Mouse (Mus musculus) myocyte (in vitro differentiated cells): ENCODE results near the gene Aldh3a1. TPM values are rescaled to one million over a fixed set of nuclear protein-coding genes. Genes with fewer than 3 reads are reported as not detected.

Experiments used
- H3K27me3 ChIP-seq: one replicate; pipeline ENCODE4 v1.6.1; 2011; ENCODE audit not compliant: control insufficient read depth, insufficient read depth, insufficient read length
- H3K36me3 ChIP-seq: one replicate; pipeline ENCODE4 v1.6.1; 2011; ENCODE audit not compliant: control insufficient read depth, insufficient read depth
- H3K4me2 ChIP-seq: one replicate; pipeline ENCODE4 v1.6.1; 2011; ENCODE audit warnings: low read depth, control low read depth
- H3K4me3 ChIP-seq: one replicate; pipeline ENCODE4 v1.5.1; 2011; ENCODE audit warnings: mild to moderate bottlenecking, control low read depth, moderate library complexity
- H3K79me2 ChIP-seq: one replicate; pipeline ENCODE4 v1.6.1; 2011; ENCODE audit not compliant: control insufficient read depth, insufficient read depth
- H3ac ChIP-seq: one replicate; pipeline ENCODE4 v1.6.1; 2011; ENCODE audit not compliant: control insufficient read depth, insufficient read length
- CEBPB ChIP-seq: IDR thresholded peaks from 2 replicates; pipeline ENCODE4 v1.6.1; 2011; ENCODE audit warnings: mild to moderate bottlenecking, moderate library complexity; ENCODE audit not compliant: poor library complexity, insufficient read depth, severe bottlenecking
- E2F4 ChIP-seq: IDR thresholded peaks from one replicate; pipeline ENCODE4 v1.6.1; 2011; ENCODE audit warnings: mild to moderate bottlenecking, control low read depth, moderate library complexity; ENCODE audit not compliant: insufficient read depth
- MAX ChIP-seq: IDR thresholded peaks from one replicate; pipeline ENCODE4 v1.6.1; 2011; ENCODE audit warnings: low read depth, mild to moderate bottlenecking, control low read depth
- MYOD1 ChIP-seq, 3 experiments: IDR thresholded peaks; one replicate each; pipeline ENCODE4 v1.6.1; 2011; ENCODE audit warnings: control low read depth in 2 of 3, low read depth in 2 of 3, mild to moderate bottlenecking in 2 of 3, moderate library complexity in 1 of 3; ENCODE audit not compliant: insufficient read length in 2 of 3, control insufficient read depth in 1 of 3
- MYOG ChIP-seq, 3 experiments: IDR thresholded peaks; one replicate each; pipeline ENCODE4 v1.6.1; 2011; ENCODE audit warnings: control low read depth in 2 of 3, low read depth in 2 of 3, mild to moderate bottlenecking in 2 of 3; ENCODE audit not compliant: insufficient read length in 2 of 3, control insufficient read depth in 1 of 3, insufficient read depth in 1 of 3
- POLR2A ChIP-seq: IDR thresholded peaks from one replicate; pipeline ENCODE4 v1.6.1; 2011; ENCODE audit warnings: low read depth, mild to moderate bottlenecking, control low read depth, moderate library complexity; ENCODE audit not compliant: insufficient read length
- POLR2AphosphoS2 ChIP-seq: IDR thresholded peaks from one replicate; pipeline ENCODE4 v1.6.1; 2011; ENCODE audit warnings: low read depth, control low read depth; ENCODE audit not compliant: insufficient read length
- REST ChIP-seq: IDR thresholded peaks from one replicate; pipeline ENCODE4 v1.6.1; 2011; ENCODE audit warnings: mild to moderate bottlenecking, control low read depth, moderate library complexity; ENCODE audit not compliant: insufficient read depth, insufficient read length
- SRF ChIP-seq: IDR thresholded peaks from one replicate; pipeline ENCODE4 v1.6.1; 2011; ENCODE audit warnings: low read depth; ENCODE audit not compliant: control insufficient read depth, insufficient read length
- TCF12 ChIP-seq: IDR thresholded peaks from one replicate; pipeline ENCODE4 v1.6.1; 2011; ENCODE audit warnings: mild to moderate bottlenecking, control low read depth; ENCODE audit not compliant: poor library complexity, insufficient read depth, severe bottlenecking
- TCF3 ChIP-seq: IDR thresholded peaks from one replicate; pipeline ENCODE4 v1.6.1; 2011; ENCODE audit warnings: low read depth, control low read depth; ENCODE audit not compliant: insufficient read length
- USF1 ChIP-seq: IDR thresholded peaks from one replicate; pipeline ENCODE4 v1.6.1; 2011; ENCODE audit warnings: low read depth, mild to moderate bottlenecking, control low read depth, moderate library complexity
- polyA plus RNA-seq: library from polyadenylated mRNA; unstranded; fragments of >200 nt; fragmentation: generic; extraction: Trizol; gene quantifications from one replicate; pipeline ENCODE4 v1.2.1, GENCODE M21; 2012; ENCODE audit warnings: missing spikeins

Gene Aldh3a1
- 4.2 TPM for polyA plus RNA-seq

DNA sequence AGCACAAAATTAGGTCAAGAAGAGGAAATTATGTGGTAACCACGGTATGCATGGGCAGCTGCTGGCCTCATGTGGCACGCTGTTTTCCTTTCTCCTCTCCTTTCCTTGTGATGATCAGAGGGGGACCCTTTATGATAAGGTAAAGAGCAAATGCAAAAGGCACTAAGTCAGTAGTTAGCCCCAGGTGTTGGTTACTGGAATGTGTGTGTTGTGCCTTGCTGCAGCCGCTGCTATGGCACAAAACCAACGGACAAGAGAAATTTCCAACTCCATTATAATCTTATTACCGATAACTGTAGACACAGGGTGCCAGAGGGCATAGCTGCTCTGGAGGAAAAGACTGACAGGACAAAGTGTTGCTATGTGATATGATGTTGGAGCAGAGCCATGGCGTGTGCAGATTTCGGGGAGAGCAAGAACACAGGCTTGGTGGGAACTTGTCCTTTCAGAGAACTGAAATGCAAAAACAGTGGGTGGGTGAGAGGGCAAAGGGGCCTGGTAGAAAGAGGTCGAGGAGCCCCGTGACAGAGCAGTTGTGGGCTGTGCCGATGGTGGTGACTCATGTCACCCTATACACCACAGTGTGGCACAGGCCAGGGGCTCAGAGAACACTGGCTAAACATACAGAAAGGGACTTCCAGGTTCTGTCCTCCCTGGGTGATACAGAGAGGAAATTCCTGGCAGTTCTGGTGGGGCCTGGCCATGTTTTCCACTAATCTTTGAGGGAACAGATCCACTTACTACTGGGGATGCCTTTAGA, at the start of gene Aldh3a1:
TSS of gene Aldh3a1 (plus strand) at position 51 of the 760 bp plus-strand sequence.
- no peaks in the 10 kb centered on the region for H3K27me3 ChIP-seq
- H3K36me3 ChIP-seq, result no peaks in the 10 kb centered on the region
- H3K4me3 ChIP-seq, result no peak within 1 kb of the TSS
- H3ac ChIP-seq, result no peak within 1 kb of the TSS
- no peak for TF ChIP-seq TCF3
- TF ChIP-seq SRF, result no peak
- peak in 2 of 3 experiments; percentile 31 to 42 for TF ChIP-seq MYOD1 (IDR thresholded peaks at IDR 0.05; ENCODE audit: control insufficient read depth in 1 of 3, insufficient read length in 2 of 3, low read depth in 2 of 3)
- no peak for TF ChIP-seq E2F4
- TF ChIP-seq TCF12, result no peak
- no peak for TF ChIP-seq POLR2A
- no peak for TF ChIP-seq CEBPB
- TF ChIP-seq POLR2AphosphoS2, result no peak
- TF ChIP-seq MYOG (IDR thresholded peaks at IDR 0.05; ENCODE audit: control insufficient read depth in 1 of 3, insufficient read depth in 1 of 3, insufficient read length in 2 of 3, low read depth in 2 of 3), result peak in 1 of 3 experiments; percentile 14
- no peak for TF ChIP-seq USF1
- no peak for TF ChIP-seq MAX
- TF ChIP-seq REST, result no peak
- no peaks in the 10 kb centered on the region for H3K79me2 ChIP-seq
- peak within 1 kb of the TSS; percentile 77 for H3K4me2 ChIP-seq

DNA sequence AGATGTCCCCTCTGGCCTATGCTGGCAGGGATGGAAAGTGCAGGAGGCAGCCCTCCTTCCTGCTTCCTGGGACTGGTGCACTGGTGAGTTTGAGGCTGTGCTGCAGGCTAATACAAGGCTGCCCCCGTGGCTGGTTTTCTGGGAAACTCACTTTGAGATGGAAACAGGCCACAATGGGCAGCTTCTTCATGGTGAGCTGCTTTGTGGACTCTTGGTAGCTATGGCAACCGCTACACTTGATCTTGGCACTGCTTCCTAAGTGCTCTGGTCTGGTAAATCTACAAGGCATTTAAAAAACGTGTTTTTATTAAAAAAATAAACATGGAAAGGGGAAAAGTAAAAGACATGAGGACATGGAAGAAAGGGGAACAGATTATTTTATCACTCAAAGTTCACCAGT, 49.2 kb upstream of the Aldh3a1 start:
- Histone ChIP-seq H3K4me2 (no peak overlapping the region), H3ac (no peak overlapping the region), H3K4me3 (no peak overlapping the region), H3K27me3 (no peaks in the 10 kb centered on the region), H3K79me2 (no peaks in the 10 kb centered on the region), H3K36me3 (peaks cover 72% of the 10 kb centered on the region)
- TF ChIP-seq TCF12 (no peak), TCF3 (no peak), REST (no peak), MAX (no peak), CEBPB (no peak), SRF (no peak), USF1 (no peak), MYOG (IDR thresholded peaks at IDR 0.05; ENCODE audit: control insufficient read depth in 1 of 3, insufficient read depth in 1 of 3, insufficient read length in 2 of 3, low read depth in 2 of 3) (no peak), POLR2AphosphoS2 (no peak), MYOD1 (IDR thresholded peaks at IDR 0.05; ENCODE audit: control insufficient read depth in 1 of 3, insufficient read length in 2 of 3, low read depth in 2 of 3) (no peak), E2F4 (no peak), POLR2A (no peak)

DNA sequence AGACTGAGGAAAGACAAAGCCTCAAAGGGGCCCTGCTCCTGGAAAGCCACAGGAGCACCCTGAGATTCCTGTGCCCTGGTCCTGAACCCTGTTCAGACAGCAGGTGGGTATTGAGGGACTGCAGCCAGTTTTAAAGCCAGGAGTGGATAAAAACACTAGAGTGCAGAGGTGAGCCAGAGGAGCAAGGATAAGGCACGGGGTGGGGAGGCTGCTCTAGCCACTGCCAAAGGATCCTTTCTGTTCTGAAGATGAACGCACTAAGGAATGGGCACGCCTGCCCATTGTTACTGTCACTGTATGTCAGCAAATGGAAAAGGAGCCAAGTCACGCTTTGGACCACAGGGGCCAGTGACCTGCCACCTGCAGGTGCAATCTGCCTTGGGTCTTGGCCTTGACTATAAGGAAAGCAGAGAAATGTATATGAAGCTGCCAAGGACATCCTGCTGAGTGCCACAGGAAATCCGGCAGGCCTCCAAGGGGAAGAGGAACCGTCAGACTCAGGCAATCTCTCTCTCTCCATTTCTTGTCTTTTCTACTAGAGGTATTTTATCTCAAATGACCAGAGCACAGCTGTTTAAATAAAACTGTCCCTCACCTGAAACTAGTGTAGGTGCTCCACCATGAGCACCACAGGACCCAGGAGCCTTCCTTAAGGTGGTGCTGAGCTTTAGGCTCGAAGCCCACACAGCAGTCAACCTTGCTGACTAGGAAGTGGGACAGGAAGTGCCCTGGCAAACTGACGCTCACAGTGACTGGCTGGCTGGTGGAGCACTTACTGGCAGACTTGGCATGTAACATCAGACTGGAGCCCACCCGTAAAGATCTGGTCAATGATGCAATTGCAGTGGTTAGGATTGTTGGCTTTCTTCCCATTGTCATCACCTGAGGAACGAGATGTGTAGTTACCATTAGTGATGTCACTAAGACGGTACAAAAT, 47.3 kb upstream of the Aldh3a1 start:
- no peak overlapping the region for H3K4me2 ChIP-seq
- H3K27me3 ChIP-seq, result no peaks in the 10 kb centered on the region
- H3K79me2 ChIP-seq, result no peaks in the 10 kb centered on the region
- peaks cover 77% of the 10 kb centered on the region for H3K36me3 ChIP-seq
- no peak overlapping the region for H3K4me3 ChIP-seq
- TF ChIP-seq MYOD1 (IDR thresholded peaks at IDR 0.05; ENCODE audit: control insufficient read depth in 1 of 3, insufficient read length in 2 of 3, low read depth in 2 of 3) (no peak), REST (no peak), USF1 (no peak), CEBPB (no peak), MYOG (IDR thresholded peaks at IDR 0.05; ENCODE audit: control insufficient read depth in 1 of 3, insufficient read depth in 1 of 3, insufficient read length in 2 of 3, low read depth in 2 of 3) (no peak), SRF (no peak), E2F4 (no peak), TCF3 (no peak)
- H3ac ChIP-seq, result no peak overlapping the region

DNA sequence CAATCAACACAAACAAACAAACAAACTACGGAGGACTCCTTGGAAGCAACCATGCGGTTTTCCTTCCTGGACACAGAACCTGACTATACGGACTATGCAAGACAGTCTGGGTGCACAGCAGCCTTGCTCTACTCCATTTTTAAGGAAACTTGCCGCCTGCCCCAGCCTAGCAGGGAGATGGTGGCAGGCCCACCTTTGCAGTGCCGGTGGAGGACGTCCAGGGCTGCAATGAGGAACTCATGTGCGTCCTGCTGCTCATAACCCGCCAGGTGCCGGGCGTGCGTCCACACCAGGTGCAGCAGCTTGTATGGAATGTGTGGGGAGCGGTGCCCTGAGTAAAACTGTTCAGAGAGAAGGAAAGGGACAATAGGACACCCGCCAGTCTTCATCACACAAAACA, 46.2 kb upstream of the Aldh3a1 start:
- no peak overlapping the region for H3ac ChIP-seq
- no peak overlapping the region for H3K4me3 ChIP-seq
- no peaks in the 10 kb centered on the region for H3K79me2 ChIP-seq
- TF ChIP-seq POLR2A (no peak), TCF3 (no peak), E2F4 (no peak), REST (no peak), MYOG (IDR thresholded peaks at IDR 0.05; ENCODE audit: control insufficient read depth in 1 of 3, insufficient read depth in 1 of 3, insufficient read length in 2 of 3, low read depth in 2 of 3) (no peak), MAX (no peak), POLR2AphosphoS2 (no peak), USF1 (no peak), CEBPB (no peak), TCF12 (no peak), SRF (no peak), MYOD1 (IDR thresholded peaks at IDR 0.05; ENCODE audit: control insufficient read depth in 1 of 3, insufficient read length in 2 of 3, low read depth in 2 of 3) (no peak)
- H3K4me2 ChIP-seq, result no peak overlapping the region
- H3K27me3 ChIP-seq, result no peaks in the 10 kb centered on the region
- peaks cover 81% of the 10 kb centered on the region for H3K36me3 ChIP-seq
